Mouse (Mus musculus): ENCODE measurements around the gene Cfap61.
"Not testable (repeated sequence)": the region's sequence is repeated elsewhere in the genome, so short reads cannot be mapped to it uniquely, and the experiment has no call there.

The Cfap61 gene

GRCm38 (mm10) chr2:145934339-145935231 lies at the start of gene Cfap61, which contains the start of gene Crnkl1:
Gene Cfap61 (plus strand): TSS chr2:145934784.
Gene Crnkl1 (minus strand): TSS chr2:145935014.
- DNase-seq (ENCODE audit: low spot score): peak; percentile 87

- no peak for DNase-seq (ENCODE audit: low spot score)
Measured at GRCm38 (mm10) chr2:145884913-145885785, 49.4 kb upstream of the Cfap61 start.

- DNase-seq (ENCODE audit: low spot score): no peak
Measured at GRCm38 (mm10) chr2:145887937-145888765, 46.4 kb upstream of the Cfap61 start.

GRCm38 (mm10) chr2:145888766-145889480 lies 45.7 kb upstream of the Cfap61 start:
- DNase-seq (ENCODE audit: low spot score): no peak

DNA sequence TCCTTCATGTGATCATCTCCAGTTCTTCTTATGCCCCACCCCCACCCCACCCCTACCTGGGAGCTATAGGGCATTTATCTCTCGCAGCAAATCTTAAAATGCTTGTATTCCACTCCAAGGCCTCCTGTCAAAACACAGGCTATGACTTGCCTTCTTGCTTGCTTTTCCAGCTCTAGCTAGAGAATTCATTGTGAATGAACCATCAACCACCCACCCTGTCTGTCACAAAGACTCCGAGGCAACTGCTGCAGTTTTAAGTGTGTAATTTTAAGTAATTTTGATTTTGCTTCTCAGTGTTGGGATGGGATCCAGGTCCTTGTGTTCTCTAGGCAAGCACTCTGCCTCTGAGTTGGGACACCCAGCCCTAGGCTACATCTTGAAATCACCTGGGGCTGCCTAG lies 44.0 kb upstream of the Cfap61 start:
- no peak for DNase-seq (ENCODE audit: low spot score)

DNA sequence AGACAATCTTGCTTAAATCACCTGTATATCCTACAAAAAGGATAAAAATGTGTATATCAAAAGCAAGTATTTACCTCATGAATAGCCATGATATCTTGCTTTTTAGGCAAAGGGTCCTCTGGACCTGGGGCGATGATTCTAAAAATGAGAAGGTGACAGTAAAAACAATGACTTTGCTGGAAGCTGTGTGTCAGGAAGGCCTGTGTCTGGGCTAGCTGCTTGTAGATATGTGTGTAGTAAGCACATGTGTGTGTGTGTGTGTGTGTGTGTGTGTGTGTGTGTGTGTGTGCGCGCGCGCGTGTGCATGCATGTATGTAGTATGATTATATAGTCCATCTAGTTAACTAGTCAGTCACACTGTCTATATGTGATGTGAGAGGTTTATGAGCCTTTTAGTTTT lies 40.8 kb upstream of the Cfap61 start:
- DNase-seq (ENCODE audit: low spot score): no peak

- DNase-seq (ENCODE audit: low spot score): no peak
Measured at GRCm38 (mm10) chr2:145898106-145898505, 36.5 kb upstream of the Cfap61 start.

DNA sequence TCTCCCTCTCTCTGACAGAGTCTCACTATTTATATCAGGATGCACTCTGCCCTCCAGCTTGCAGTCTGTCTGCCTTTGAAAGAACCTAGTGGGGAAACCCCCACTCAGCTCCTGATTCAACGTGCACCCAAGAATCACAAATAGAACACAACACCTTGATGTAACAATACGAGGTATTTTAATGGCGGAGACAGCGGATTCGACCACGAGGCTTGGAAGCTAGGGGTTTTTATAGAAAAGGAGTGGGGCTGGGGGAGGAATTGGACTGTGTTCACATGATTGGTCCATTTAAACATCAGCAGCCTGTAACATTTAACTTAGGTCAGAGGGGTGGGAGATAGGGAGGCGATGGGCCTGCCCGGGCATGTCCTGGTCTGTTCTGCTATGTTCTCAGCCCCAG lies 34.3 kb upstream of the Cfap61 start:
- not testable (repeated sequence) for DNase-seq (ENCODE audit: low spot score)

DNA sequence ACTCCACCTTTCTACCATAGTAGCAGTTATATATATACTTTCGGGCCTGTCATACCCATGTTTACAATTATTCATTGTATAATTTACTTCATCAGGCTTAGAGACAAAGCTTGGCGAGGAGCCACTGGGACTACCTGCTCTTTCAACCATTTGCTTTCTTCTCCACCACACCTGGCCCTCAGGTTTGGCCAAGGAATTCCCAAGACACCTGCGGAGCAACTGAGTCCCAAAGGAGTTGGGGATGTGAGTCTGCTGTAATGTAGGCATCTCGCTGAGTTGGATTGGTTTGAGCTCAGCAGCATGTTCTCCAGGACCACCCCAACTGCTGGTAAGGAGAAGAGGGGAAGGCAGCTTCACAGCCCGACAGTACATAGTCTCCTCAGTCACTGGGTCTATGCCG lies 32.7 kb upstream of the Cfap61 start, which contains the start of gene Naa20:
Naa20 (plus strand) TSS at position 239 of the 400 bp plus-strand sequence.
- no peak for DNase-seq (ENCODE audit: low spot score)

- peak; percentile 91 for DNase-seq (ENCODE audit: low spot score)
Measured at GRCm38 (mm10) chr2:145903061-145903901, 31.3 kb upstream of the Cfap61 start.

DNA sequence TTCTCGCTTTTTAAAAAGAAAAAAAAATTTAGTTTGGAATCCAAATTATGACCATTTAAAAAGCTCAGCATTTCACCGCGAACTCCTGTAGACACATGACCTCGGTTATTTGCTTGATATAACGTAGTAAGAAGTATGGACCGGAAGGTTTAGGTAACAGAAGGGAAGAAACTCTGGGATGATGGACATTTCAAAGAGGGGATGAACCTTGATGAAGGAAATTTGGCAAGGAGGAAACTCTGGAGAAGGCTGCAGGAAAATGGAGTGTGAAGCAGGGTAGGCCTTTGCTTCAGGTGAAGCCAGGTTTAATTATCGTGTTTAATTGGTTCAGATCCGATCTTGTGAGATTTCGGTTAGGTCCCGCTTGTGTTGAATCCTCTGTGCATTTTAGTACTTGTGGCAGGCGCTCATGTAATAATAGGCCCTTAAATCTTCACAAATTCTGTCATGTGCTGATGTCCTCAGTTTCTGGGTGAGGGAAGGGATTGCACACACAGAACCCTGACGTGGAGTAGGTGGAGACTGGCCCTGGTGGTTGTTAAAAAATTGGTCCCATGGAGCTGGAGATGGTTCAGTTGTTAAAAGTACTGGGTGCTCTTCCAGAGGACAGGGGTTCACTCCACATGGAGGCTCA lies 30.5 kb upstream of the Cfap61 start:
- DNase-seq (ENCODE audit: low spot score): no peak

- DNase-seq (ENCODE audit: low spot score): no peak
Measured at GRCm38 (mm10) chr2:145905156-145905555, 29.4 kb upstream of the Cfap61 start.

- not testable (repeated sequence) for DNase-seq (ENCODE audit: low spot score)
Measured at GRCm38 (mm10) chr2:145905884-145906283, 28.7 kb upstream of the Cfap61 start.

DNA sequence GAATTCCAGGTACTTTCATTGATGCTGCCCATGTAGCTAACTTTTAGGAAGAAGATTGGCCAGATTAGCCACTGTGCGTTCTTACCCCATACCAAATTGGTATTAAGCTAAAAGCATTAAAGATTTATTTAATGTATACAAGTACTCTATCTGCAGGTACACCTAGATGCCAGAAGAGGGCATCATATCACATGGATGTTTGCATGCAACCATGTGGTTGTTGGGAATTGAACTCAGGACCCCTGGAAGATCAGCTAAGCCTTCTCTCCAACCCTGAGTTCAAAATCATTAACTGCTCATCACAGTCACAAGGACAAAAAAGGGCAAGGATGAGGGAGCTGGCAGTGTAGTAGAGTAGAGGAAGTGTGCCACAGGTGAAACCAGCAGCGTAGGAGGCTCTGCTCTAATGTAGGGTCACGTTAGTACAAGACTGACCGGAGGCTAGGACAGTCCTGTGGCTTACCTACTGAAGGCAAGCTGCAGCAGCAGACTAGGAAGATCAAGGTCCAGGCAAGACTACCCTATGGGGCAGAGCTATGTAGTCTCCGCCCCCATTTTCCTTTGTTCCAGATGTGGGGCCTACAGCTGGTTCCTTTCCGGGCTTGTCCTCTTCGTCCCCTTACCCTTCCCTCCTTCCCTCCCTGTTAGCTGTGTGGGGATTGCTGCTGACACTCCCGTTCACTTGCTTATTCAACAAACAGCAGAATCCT lies 13.5 kb upstream of the Cfap61 start:
- DNase-seq (ENCODE audit: low spot score): no peak

DNA sequence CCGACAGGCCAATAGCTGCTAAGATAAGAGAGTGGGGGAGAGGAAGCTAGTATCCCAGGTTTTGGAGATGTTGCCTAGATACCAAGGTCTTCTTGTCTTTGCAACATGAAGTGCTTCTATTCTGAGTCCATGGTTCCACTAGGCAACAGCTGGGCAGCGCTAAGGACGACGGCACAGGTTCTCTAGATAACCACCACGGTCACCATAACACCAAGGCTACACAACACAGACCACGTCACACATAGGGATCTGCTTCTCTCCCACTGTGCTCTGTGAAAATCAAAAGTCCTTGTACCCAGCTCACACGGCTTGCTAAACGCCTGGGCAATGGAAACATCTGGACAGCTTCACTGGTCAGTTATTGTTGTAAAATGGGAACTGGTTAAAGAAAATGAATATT lies 2.4 kb downstream of the Cfap61 start:
- no peak for DNase-seq (ENCODE audit: low spot score)

- no peak for DNase-seq (ENCODE audit: low spot score)
Measured at GRCm38 (mm10) chr2:145941403-145941802, 6.8 kb downstream of the Cfap61 start.

DNA sequence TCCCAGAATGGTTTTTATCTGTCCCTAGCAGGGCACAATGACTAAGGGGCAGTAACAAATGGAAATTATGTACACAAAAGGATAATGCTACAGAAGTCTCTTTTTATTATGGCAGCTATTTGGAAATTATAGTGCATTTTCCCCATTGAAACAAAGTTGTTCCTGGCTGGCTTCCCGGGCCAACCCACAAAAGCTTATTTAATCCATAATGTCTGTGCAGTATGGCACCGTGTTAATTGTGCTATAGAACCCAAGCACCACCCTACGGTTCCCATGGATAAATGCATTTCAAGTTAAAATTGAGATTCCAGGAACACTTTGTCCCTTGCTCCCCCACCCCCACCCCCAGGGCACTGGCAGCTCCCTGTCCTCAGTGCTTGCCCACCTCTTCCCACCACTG lies 9.7 kb downstream of the Cfap61 start:
- no peak for DNase-seq (ENCODE audit: low spot score)

GRCm38 (mm10) chr2:145948402-145948954 lies 13.9 kb downstream of the Cfap61 start:
- no peak for DNase-seq (ENCODE audit: low spot score)
